Mouse (Mus musculus): ENCODE data around the gene Adnp. TPM values are rescaled to one million over a fixed set of nuclear protein-coding genes. Genes with fewer than 3 reads are reported as not detected.
A peak's percentile ranks its signal among the peaks of the same experiment; 100 is the strongest.
"Not testable (repeated sequence)": the region's sequence is repeated elsewhere in the genome, so short reads cannot be mapped to it uniquely, and the experiment has no call there.

Adnp gene
- polyA plus RNA-seq, 1 experiment from 2014 or later, result 2.2 TPM

DNA sequence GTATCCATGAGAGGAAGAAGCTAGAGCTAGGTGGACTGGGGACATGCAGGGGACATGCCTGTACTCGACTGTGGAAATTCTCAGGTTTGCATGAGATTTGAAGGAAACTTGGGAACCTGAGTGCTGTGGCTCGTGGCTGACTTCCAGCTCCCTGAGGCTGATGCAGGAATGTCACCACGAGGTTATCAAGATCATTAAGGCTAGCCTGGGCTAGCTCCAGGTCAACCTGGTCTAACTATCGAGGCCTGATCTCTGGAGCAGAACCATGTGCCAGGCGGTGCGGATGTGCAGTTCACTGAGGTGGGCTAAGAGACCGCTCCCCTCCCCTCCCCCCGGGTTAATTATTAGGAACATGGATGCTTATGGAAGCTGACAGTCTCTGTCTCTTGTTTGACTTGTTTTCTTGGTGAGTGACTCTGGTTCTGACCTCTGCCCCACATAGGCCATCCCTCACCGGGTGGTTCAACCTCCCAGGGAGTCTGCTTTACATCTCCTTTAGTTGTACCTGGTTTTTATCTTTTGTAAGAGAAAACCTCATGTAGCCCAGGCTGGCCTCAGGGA, 46.5 kb downstream of the Adnp start:
- 84% methylated on average over 9 of the region's 9 CpGs for WGBS
- Histone ChIP-seq H3K27ac (no peak overlapping the region; the same call in 1 of the 2 replicates), H3K4me3 (no peak overlapping the region), H3K36me3 (no peaks in the 10 kb centered on the region), H3K9me3 (no peaks in the 10 kb centered on the region), H3K27me3 (ENCODE audit: insufficient read depth, poor library complexity, severe bottlenecking) (peaks cover 8% of the 10 kb centered on the region; the same call in 1 of the 2 replicates), H3K4me1 (peaks cover 48% of the 10 kb centered on the region)
- no peak for DNase-seq (ENCODE audit: low spot score)

GRCm38 (mm10) chr2:168158911-168159711, 47.8 kb downstream of the Adnp start:
- Histone ChIP-seq H3K9me3 (no peaks in the 10 kb centered on the region), H3K4me3 (peak overlapping the region; percentile 51), H3K27ac (peak overlapping the region; percentile 80), H3K27me3 (ENCODE audit: insufficient read depth, poor library complexity, severe bottlenecking) (peaks cover 8% of the 10 kb centered on the region; the same call in 1 of the 2 replicates), H3K4me1 (peaks cover 61% of the 10 kb centered on the region), H3K36me3 (no peaks in the 10 kb centered on the region)
- DNase-seq (ENCODE audit: low spot score), result no peak
- 5% methylated on average over 24 of the region's 25 CpGs for WGBS

DNA sequence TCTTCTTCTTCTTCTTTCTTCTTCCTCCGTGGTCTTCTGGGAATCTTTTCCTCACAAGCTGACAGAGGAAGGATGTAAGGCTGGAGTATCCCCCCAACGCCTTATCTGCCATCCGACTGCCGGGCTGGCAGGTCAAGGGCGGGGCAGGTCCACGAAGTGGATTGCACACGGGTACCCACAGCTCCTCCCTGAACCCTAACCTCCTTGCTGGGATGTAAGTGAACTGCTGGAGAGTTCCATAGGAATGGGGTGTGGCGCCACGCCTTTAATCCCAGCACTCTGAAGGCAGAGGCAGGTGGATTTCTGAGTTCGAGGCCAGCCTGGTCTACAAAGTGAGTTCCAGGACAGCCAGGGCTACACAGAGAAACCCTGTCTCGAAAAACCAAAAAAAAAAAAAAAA, 48.9 kb downstream of the Adnp start:
- 35% methylated on average over 10 of the region's 11 CpGs for WGBS
- H3K27ac ChIP-seq; H3K9me3 ChIP-seq; H3K36me3 ChIP-seq; H3K27me3 ChIP-seq (ENCODE audit: insufficient read depth, poor library complexity, severe bottlenecking); DNase-seq (ENCODE audit: low spot score); H3K4me3 ChIP-seq: not testable (repeated sequence)
- H3K4me1 ChIP-seq, result peaks cover 69% of the 10 kb centered on the region

GRCm38 (mm10) chr2:168156361-168156760, 50.6 kb downstream of the Adnp start:
- no peaks in the 10 kb centered on the region for H3K9me3 ChIP-seq
- H3K4me3 ChIP-seq, result no peak overlapping the region
- peaks cover 8% of the 10 kb centered on the region; the same call in 1 of the 2 replicates for H3K27me3 ChIP-seq (ENCODE audit: insufficient read depth, poor library complexity, severe bottlenecking)
- peak overlapping the region; percentile 53; the same call in 1 of the 2 replicates for H3K27ac ChIP-seq
- H3K4me1 ChIP-seq, result peaks cover 61% of the 10 kb centered on the region
- WGBS, result 36% methylated on average over 14 of the region's 14 CpGs
- DNase-seq (ENCODE audit: low spot score), result no peak
- no peaks in the 10 kb centered on the region for H3K36me3 ChIP-seq

- Histone ChIP-seq H3K27ac (peak overlapping the region; percentile 91), H3K36me3 (no peaks in the 10 kb centered on the region), H3K4me1 (peaks cover 56% of the 10 kb centered on the region), H3K4me3 (no peak overlapping the region), H3K27me3 (ENCODE audit: insufficient read depth, poor library complexity, severe bottlenecking) (peaks cover 8% of the 10 kb centered on the region; the same call in 1 of the 2 replicates), H3K9me3 (no peaks in the 10 kb centered on the region)
- WGBS, result 91% methylated on average over 7 of the region's 7 CpGs
- DNase-seq (ENCODE audit: low spot score), result no peak
These were observed 51.2 kb downstream of the Adnp start for GRCm38 (mm10) chr2:168155666-168156065.

DNA sequence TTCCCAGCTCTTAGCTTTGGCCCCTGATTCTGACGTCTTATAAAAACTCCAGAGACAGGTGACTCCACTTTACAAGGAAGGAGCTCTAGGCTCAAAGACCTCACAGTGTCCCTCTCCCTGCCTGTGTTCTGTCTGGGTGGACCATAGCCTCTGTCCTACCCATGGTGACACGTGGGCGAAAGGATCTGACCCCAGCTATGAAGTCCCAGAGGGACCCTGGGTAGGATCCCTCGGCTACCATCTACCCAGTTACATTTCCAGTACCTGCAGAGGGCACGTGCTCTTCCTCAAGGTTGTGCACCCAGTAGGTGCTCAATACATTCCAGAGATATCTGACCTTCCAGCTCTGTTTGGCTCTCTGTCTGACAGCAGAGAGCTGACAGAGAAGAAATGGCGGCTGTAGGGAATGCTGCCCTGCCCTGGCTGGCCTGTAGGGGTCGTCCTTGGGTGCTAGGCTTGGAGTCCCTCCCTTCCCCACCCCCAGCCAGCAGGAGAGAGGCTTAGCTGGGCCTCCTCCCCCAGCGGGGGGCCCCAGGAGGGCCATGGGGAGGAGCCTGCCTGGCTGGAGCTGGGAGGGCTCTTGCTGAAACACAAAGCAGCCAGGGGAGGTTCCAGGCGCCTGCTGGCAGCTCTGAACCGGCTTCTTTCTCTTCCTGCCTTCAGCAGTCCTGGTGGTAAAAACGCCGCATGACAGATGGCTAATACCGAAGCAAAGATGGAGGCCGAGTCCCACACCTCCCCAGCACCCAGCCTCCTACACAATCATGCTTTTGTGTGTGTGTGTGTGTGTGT, 52.6 kb downstream of the Adnp start:
- WGBS, result 20% methylated on average over 14 of the region's 14 CpGs
- peak overlapping the region; percentile 91 for H3K27ac ChIP-seq

DNA sequence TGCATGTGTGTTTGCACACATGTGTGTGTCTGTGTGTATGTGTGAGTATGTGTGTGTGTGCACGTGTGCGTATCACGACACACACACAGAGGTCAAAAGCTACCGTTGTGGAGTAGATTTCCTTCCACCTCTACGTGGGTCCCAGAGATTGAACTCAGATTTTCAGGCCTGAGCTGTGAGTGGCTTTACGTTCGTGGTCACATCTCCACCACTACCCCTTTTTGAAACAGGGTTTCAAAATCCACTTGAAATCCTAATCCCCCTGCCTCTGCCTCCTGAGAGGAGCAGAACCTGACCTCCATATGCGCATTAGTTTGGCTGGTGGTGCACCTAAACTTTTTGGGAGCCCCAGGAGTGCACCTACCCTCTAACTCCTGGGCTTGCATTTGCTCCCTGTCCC, 57.7 kb downstream of the Adnp start:
- H3K36me3 ChIP-seq, result no peaks in the 10 kb centered on the region
- peaks cover 64% of the 10 kb centered on the region for H3K4me1 ChIP-seq
- H3K27me3 ChIP-seq (ENCODE audit: insufficient read depth, poor library complexity, severe bottlenecking), result no peaks in the 10 kb centered on the region
- H3K9me3 ChIP-seq, result no peaks in the 10 kb centered on the region
- H3K27ac ChIP-seq, result peak overlapping the region; percentile 37; the same call in 1 of the 2 replicates
- WGBS, result 92% methylated on average over 8 of the region's 8 CpGs
- no peak overlapping the region for H3K4me3 ChIP-seq
- DNase-seq (ENCODE audit: low spot score), result no peak

More for the DNA sequence above, 52.6 kb downstream of the Adnp start:
- Histone ChIP-seq H3K4me3 (peak overlapping the region; percentile 36), H3K9me3 (no peaks in the 10 kb centered on the region), H3K4me1 (peaks cover 52% of the 10 kb centered on the region), H3K36me3 (no peaks in the 10 kb centered on the region), H3K27me3 (ENCODE audit: insufficient read depth, poor library complexity, severe bottlenecking) (no peaks in the 10 kb centered on the region; the same call in 1 of the 2 replicates)
- DNase-seq (ENCODE audit: low spot score), result peak; percentile 99

DNA sequence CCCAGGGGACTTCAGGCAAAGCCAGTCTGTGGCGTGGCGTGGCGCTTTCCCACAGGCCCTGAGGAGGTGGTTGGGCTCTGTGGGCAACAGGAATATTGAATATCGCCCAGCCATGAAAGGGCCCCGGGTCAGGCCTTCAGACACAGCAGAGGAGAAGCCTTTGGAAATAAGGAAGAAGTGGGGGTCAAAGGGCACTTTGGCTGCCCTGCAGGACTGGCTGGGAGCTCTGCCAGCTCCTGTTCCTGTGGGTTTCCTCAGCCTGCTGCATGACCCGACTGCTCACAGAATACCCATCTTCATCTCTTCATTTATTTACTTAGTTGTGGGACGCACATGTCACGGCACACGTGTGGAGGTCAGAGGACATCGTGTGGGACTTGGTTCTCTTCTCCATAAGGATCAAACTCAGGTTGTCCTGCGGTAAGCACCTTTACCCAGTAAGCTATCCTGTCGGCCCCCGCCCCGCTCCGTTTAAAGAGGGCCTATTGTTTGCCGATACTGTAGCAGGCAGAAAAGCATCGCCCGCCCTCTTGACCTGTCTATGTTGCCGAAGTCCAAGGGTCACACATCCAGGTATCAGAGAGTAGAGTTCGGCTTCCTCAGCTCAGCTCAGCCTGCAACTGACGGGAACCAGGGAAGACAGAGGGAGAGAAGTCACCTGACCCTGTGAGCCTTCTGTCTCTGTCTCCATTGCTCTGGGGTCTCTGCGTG, 59.0 kb downstream of the Adnp start:
- Histone ChIP-seq H3K9me3 (no peaks in the 10 kb centered on the region), H3K27me3 (ENCODE audit: insufficient read depth, poor library complexity, severe bottlenecking) (no peaks in the 10 kb centered on the region), H3K36me3 (no peaks in the 10 kb centered on the region), H3K4me1 (peaks cover 61% of the 10 kb centered on the region), H3K4me3 (no peak overlapping the region), H3K27ac (peak overlapping the region; percentile 43)
- WGBS, result 74% methylated on average over 22 of the region's 22 CpGs
- DNase-seq (ENCODE audit: low spot score), result no peak

DNA sequence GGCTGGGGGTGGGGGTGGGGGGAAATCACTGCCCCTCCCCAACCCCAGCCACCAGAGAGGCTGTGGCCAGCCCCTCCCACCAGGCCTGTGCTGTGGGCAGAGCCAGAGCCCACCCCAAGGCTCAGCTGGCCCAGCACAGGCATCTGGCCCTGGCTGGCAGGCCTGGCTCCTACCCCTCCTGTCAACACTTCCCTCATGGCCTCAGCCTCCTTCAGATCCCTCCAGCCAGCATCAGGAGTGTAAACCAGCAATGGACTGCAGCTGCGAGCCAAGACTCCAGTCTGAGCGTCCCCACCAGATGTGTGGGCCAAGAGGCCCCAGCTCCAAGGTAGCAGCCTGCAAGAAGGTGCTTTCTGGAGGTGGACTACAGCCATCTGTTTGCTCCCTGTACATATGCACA, 61.5 kb downstream of the Adnp start:
- Histone ChIP-seq H3K27ac (peak overlapping the region; percentile 72), H3K4me1 (peaks cover 65% of the 10 kb centered on the region), H3K4me3 (no peak overlapping the region), H3K36me3 (no peaks in the 10 kb centered on the region), H3K9me3 (no peaks in the 10 kb centered on the region), H3K27me3 (ENCODE audit: insufficient read depth, poor library complexity, severe bottlenecking) (no peaks in the 10 kb centered on the region)
- 26% methylated on average over 2 of the region's 2 CpGs for WGBS
- DNase-seq (ENCODE audit: low spot score), result no peak

DNA sequence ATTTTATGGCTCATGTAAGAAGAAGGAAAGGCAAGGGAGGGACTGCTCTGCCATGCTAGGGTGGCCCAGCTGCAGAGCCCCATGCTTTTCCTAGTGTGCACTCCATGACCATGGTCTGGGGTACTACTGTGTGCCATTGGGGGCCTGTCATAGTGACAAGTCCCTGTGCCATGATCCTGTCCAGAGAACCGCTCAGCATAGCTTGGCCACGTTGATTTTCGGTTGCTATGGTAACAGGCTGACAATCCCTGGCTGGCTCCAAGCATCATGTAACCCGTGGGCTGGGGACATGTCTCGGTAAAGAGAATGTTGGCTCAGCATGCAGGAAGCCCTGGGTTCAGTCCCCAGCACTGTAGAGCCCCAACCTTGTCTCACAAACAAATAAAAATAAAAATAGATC, 63.1 kb downstream of the Adnp start:
- Histone ChIP-seq H3K27ac (no peak overlapping the region), H3K4me3 (no peak overlapping the region), H3K9me3 (no peaks in the 10 kb centered on the region), H3K27me3 (ENCODE audit: insufficient read depth, poor library complexity, severe bottlenecking) (no peaks in the 10 kb centered on the region), H3K4me1 (peaks cover 51% of the 10 kb centered on the region), H3K36me3 (no peaks in the 10 kb centered on the region)
- DNase-seq (ENCODE audit: low spot score), result no peak
- 47% methylated on average over 5 of the region's 5 CpGs for WGBS

DNA sequence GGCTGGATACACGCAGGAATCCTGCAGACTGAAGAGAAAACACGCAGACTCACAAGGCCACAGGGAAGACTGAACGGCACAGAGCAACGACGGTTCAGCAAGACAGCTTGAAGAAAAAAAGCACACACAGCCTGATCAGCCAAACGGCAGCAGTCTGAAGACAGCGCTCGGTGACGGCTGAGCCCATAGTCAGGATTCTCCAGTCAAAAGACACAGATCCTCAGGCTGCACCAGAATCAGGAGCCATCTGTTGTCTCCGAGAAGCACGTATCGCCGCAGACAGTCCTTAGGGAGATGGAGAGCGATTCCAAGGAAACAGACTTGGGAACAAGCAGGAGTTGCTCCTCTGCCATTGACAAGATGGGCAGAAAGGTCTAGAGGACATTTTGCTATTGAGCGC, 69.8 kb downstream of the Adnp start:
- no peaks in the 10 kb centered on the region for H3K27me3 ChIP-seq (ENCODE audit: insufficient read depth, poor library complexity, severe bottlenecking)
- no peaks in the 10 kb centered on the region for H3K9me3 ChIP-seq
- 0 out of 2 replicates have a peak, but pooled peaks cover 4% of the 10 kb centered on the region for H3K4me1 ChIP-seq
- H3K27ac ChIP-seq, result 0 out of 2 replicates have a peak overlapping the region, but pooled peaks have one; percentile 10
- no peaks in the 10 kb centered on the region for H3K36me3 ChIP-seq
- WGBS, result 71% methylated on average over 15 of the region's 15 CpGs
- no peak overlapping the region for H3K4me3 ChIP-seq
- no peak for DNase-seq (ENCODE audit: low spot score)

Measured in heart, embryonic 10.5 days (tissue).